Mouse (Mus musculus) liver, embryonic 14.5 days (tissue): ENCODE measurements at regions not wholly inside any gene's neighbourhood (a gene's known extent, or its start where the extent isn't known, plus 50 kb on each side); places are given as distances from the start of the nearest gene placed in this dataset.
"Not testable (repeated sequence)": the region's sequence is repeated elsewhere in the genome, so short reads cannot be mapped to it uniquely, and the experiment has no call there.

Experiments
- CTCF ChIP-seq: IDR thresholded peaks from 2 replicates; pipeline ENCODE4 v1.5.1; 2016; ENCODE audit warnings: antibody characterized with exemption, low read depth, control low read depth
- EP300 ChIP-seq: IDR thresholded peaks from 2 replicates; pipeline ENCODE4 v1.6.1; 2016; ENCODE audit warnings: antibody characterized with exemption, low read depth

DNA sequence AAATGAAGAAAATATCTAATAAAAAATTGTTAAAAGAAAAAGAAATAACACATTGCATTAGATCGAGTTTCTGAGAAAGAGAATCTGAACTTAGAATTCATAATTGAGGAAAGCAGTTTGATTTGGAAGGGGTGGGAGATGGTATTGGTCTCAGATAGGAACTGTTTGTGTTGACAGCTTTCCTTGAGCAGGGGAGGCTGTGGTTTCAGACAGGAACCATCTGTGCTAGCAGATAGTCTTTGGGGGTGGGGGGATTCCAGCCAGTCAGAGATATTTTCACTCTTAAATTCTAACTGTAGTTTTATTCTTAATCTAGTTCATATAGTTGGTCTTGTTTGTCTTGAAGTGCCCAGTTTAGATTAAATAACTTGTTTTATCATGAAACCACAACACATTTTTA is 205.3 kb upstream of the Olfr1507 start:
- TF ChIP-seq CTCF, EP300: not testable (repeated sequence)
